Mouse (Mus musculus) heart, postnatal 10 days (tissue): ENCODE measurements around the gene Gpr6. TPM values are rescaled to one million over a fixed set of nuclear protein-coding genes. Genes with fewer than 3 reads are reported as not detected.
A peak's percentile ranks its signal among the peaks of the same experiment; 100 is the strongest.

Experiments used
- DNase-seq, 2 experiments: peaks; one replicate each; pipeline ENCODE4 v3.0.0; 2021
- intact Hi-C: fragments of 180-260 bp; cut with DNase I; formaldehyde crosslinking; loops from one replicate; pipeline ENCODE4 v1.15.1; 2025
- total RNA-seq, 2 experiments: library from RNA; stranded (reverse); gene quantifications; 2 replicates each; pipeline ENCODE4 v1.2.3; 2021

Gpr6 gene
- total RNA-seq: not detected

DNA sequence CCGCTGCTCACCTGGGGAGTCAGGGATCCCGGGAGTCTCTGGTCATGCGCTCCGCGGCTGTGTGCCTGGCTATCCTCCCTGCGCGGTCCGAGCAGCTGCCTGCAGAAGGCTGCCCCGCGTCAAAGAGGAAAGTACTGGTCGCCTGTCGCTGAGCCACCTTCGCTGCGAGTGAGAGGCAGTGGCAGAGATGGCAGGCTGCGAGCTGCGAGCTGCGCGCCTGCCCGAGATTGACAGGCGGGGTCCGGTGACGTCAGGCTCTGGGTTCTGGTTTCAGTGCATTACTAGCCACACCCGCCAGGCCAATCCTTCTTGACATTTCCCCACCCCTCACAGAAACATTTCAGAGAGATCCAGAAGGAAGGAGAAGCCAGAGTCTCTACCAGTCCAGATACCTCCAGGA lies at the start of gene Gpr6:
Gpr6 (minus strand) TSS at position 170 of the 400 bp plus-strand sequence.
- intact Hi-C loops: no loop called here
- no peak for DNase-seq

DNA sequence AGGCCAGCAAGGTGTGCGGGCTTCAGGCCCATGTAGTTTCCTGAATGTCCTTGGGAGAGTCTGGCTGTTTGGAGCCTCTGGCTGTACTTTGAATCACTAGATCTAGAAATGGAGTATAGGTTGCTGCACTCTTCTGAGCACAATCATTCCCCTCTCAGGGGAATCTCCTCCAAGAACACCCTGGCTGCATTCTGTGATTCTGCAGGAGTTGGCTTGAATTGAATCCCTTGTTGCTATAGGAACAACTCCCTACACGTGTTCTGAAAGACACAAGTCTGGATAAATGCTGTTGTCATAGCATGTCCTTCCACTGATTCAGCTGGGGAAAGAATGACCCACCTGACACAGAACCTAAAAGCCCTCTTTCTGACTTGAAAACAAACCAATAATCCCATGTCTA lies 28.0 kb upstream of the Gpr6 start:
- intact Hi-C loops: no loop called here

DNA sequence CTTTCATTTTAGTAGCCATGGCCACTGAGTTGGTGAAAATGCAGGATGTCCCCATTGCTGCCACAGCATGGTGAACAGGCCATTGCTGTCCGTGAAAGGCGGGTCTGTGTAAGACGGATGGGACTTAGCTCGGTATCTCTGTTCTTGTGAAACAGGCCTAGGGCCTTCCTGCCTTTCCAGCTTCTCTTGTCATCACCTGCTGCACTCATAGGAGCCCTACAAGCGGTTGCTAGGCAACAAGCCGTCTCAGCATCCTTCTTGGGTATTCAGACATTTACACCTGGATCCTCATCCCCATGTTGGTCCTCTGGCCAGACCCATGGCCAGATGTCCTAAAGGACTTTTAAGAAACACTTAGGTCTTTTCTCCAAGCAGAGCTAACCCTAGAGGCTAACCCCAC lies 26.1 kb upstream of the Gpr6 start:
- no peak for DNase-seq
- intact Hi-C loops: no loop called here

More for the DNA sequence above, 28.0 kb upstream of the Gpr6 start:
- no peak for DNase-seq

DNA sequence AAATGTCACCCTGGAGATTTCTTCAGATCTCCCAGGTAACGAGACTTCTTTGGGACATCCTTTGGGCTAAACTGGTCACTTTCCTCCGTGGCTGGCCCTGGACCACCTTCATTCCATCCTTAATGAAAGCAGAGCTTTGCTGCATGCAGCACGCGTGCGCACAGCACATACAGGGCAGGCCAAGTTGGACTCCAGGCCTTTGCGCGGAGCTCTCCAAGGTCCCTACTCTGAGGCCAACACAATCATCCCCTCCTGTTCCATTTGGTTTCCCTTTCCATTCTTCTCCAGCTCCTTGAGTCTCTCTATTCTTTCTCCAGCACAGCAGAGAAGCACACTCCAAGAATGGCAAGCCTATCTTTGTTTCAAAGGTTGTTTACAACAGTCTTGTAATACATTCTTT lies 16.8 kb upstream of the Gpr6 start:
- intact Hi-C loops: no loop called here
- DNase-seq: peak; percentile 2 to 18

DNA sequence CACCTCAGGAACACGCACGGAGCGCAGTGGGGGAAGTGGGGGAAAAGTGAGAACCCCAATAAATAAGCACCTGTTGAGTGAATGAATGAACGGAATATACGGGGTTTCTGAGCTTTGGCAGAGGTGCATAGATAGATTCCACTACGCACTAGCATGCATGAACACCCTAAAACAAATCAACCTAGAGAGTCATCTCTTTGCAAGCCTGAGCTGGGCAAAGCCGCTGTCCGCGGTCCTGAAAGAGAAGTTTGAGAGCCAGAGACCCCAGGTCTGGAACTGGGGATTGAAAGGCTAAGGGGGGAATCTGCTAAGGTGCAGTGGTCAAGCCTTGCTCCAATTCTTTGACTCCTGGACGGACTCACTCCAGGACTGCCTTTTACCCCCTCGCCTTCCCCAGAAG lies 389 bp downstream of the Gpr6 start:
- intact Hi-C loops: no loop called here

DNA sequence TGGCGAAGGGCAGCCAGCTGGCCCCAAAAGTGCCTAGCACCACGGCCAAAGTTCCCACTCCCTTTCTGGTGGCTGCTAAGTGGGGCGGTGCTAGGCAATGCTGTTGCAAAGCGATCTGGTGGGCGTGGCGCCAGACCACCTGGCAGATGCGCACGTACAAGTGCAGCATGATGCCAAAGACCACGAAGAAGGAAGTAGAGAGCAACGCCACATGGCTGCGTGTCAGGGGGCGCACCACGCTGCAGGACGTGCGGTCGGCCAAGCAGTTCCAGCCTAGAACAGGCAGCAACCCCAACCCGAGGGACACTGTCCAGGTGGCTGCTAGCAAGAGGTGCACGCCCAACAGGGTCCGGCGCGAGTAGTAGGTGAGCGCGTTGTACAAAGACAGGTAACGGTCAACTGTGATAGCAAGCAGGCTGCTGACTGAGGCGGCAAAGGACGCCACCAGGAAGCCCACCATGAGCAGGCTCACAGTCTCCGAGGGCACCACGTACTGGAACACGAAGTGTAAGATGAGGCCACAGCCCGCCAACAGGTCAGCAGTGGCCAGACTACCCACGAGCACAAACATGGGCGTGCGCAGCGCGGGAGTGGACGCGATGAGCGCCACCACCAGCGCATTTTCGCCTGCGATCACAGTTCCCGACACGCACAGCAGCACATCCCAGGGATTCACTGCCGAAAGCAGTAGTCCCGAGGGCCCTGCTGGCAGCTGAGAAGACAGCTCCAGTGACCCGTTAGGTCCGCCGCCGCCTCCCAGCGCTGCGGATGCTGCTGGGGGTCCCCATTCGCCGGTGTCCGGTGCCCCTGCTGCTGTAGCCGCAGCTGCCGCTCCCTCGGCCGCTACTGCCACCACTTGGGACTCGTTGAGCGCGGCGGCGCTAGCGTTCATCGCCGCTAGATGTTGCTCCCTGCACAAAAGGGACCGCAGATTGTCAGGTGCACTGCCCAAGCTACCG lies 1.1 kb downstream of the Gpr6 start:
- intact Hi-C loops: no loop called here

More for the DNA sequence above, 389 bp downstream of the Gpr6 start:
- peak; percentile 41 to 67 for DNase-seq

DNA sequence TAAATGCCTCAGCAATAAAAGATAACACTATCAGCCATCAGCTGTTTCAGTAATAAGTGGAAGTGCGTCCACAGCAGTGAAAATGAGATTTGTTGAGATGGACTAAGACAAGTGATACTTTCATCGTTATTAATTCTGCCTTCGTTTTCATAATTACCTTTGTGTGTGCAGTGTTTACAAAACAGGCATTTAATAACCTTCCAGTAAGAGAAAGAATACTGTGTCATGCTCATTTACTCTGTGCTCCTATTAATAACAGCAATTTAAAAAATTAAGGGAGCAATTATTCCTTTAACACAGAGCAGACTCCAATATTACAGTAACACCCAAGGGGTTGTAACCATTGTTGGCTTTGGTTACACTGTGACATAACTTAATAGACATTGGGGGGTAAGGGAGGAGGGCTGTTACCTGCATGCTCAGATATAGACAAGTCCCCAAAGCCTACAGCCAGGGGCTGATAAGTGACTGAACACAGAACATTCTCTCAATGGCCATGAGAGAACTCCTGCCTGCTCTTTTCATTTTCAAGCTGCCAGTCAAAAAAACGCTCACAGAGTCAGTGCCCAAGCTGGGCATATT lies 11.7 kb downstream of the Gpr6 start:
- no peak for DNase-seq
- intact Hi-C loops: no loop called here

More for the DNA sequence above, 1.1 kb downstream of the Gpr6 start:
- DNase-seq: no peak

DNA sequence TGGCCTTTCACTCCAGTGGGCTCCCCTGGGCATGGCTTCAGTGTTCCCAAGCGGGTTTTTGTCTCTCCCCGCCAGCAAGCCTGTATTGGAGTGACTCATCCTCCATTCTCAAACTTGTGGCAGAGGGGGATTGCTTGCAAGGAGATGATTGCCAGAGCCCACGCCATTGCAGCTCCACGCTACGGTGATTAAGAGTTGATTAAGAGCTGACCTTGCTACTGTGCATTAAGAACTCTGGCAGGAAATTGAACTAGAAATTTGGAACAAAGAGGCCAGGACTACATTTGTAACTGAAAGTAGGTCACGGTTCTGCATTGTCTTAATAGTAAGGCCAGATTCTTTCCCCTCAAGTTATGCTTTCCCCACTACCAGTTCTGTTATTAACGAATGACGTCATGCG lies 16.5 kb downstream of the Gpr6 start:
- DNase-seq: no peak
- intact Hi-C loops: no loop called here

DNA sequence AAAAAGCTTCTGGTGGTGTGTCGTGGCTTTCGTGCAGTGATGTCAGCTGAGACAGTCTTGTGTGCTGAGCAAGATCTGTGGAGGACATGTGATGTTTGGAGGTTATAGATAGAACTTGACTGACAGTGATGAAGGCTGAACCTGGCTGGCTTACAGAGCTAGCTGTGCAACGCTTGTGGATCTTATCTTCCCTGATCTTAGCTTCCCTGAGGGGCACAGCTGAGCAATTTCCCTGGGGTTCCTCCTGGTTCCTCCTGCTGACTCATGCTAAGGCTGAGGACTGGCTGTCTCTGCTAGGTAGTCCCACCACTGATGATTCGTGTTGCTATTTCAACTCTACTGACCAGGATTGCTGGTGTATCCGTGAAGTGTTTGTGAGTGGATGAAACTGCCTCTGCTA lies 18.1 kb downstream of the Gpr6 start:
- no peak for DNase-seq
- intact Hi-C loops: no loop called here

DNA sequence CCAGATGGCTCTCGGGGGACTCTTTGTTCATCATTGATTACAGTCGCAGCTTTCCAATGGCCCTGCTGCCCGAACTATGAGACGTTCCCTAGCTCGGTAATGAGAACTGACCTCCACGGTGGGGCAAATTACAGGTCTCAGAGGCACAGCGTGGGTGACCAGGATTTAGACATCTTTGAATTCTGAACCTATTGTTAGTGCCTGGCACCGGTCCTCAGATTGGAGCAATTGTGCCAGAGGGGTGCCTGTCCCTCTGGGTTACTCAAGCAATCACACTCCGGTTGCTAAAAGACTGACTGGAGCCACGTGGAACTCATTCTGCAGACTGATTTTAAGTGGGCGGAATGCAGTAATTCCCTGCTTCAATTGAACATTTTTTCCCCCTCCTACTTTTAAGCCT lies 29.8 kb downstream of the Gpr6 start:
- no peak for DNase-seq
- intact Hi-C loops: no loop called here

DNA sequence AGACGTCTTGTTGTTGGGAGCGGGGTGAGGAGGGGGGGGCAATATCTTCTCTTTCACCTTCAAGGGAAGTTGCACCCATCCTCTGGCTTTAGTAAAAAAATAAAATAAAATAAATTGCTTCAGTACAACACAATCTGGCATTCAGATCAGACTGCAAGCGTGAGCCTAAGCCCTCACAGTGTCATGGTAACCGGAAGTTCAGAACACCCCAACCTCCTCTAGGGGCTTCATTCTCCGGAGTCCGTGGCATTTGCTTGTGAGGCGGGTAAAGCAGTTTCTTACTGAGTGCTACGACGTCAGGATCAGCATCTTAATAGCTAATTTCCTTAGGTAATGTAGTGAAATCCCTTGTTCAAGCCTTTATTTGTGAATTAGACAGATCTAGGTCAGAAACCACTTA lies 30.6 kb downstream of the Gpr6 start:
- no peak for DNase-seq
- intact Hi-C loops: no loop called here

DNA sequence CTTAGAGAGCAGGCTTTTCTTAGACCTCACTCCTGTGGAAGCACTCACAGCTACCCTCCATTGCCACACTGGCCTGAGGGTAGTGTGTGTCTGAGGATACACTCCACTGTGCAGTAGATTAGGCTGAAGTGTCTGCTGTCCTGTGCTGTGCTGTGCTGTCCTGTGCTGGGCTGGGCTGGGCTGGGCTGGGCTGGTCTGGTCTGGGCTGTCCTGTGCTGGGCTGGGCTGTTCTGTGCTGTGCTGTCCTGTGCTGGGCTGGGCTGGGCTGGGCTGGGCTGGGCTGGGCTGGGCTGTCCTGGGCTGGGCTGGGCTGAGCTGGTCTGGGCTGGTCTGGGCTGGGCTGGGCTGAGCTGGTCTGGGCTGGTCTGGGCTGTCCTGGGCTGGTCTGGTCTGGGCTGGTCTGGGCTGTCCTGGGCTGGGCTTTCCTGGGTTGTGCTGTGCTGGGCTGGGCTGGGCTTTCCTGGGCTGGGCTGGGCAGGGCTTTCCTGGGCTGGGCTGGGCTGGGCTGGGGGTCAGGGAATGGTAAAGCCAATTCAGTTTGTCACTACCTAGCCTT lies 31.5 kb downstream of the Gpr6 start:
- intact Hi-C loops: no loop called here

DNA sequence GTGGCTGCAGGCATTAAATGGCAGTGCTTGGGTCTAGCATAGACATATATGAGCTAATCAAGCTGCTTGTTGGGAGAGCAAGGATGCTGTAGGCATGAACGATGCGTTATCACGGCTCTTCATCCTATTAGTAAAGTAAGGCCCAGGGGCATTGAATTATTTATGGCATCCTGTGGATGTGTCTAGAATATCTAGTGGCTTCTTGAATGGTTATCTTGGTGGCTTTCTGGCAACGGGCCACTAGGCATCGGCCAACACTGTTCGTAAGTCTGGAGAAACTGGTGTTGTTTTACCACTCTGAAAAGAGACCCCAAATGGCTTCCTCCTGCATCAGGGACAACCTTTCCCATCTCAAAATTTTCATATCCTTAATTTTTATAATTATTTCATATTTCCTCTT lies 33.6 kb downstream of the Gpr6 start:
- DNase-seq: no peak
- intact Hi-C loops: no loop called here

More for the DNA sequence above, 31.5 kb downstream of the Gpr6 start:
- no peak for DNase-seq

DNA sequence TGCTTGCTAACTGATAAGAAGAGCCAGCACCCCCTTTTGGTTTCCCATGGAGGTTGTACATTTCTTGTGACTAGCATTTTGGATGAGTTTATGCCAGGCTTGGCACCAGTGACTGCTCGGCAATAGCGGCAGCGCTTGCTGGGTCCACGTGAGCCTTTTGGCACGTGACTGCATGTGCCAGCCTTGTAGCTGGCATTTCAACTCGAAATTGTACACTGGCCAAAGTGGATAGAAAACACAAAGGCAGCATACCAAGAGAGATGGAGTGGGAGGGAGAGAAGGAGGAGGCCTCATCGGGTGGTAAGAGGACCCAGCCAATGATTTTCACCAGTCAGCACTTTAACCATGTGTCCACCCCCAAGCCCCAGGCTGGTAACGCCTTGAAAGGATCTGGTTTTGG lies 34.4 kb downstream of the Gpr6 start:
- peak; percentile 17 to 24 for DNase-seq

DNA sequence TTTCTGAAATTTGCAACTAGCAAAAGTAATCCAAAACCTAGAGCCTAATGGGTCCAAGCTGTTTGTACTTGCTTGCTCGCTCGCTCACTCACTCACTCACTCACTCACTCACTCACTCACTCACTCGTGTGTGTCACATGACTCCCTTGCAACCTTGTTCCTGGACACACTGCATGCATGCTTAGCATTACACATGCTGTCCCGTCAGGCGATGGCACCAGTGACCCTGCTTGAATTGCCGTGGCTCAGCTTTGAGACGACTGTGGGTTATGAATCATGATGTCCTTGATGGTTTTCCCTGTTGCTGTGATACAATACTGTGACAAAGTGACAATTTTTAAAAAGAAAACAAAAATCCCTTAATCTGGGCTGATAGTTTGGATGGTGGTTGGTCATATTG lies 39.3 kb downstream of the Gpr6 start:
- intact Hi-C loops: no loop called here
- no peak for DNase-seq

More for the DNA sequence above, 34.4 kb downstream of the Gpr6 start:
- intact Hi-C loops: no loop called here

DNA sequence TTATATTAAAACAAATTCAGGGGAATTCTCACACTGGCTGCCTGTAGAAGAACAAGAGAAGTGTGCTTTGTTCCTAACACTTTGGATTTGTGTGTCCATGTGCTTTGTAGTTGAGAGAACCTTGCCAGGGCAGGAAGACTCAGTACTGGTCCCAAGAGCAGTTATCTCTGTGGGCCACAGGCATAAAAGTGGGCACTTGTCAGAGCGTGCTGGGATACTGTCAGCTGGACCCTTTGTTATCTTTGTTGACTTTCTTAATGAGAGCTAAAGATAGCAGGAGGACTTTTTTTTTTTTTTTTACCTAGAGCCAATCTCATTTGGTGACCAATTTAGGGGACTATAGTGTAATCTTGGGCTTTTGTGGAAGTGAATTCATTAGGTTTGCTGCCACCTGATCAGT lies 47.2 kb downstream of the Gpr6 start:
- intact Hi-C loops: no loop called here

DNA sequence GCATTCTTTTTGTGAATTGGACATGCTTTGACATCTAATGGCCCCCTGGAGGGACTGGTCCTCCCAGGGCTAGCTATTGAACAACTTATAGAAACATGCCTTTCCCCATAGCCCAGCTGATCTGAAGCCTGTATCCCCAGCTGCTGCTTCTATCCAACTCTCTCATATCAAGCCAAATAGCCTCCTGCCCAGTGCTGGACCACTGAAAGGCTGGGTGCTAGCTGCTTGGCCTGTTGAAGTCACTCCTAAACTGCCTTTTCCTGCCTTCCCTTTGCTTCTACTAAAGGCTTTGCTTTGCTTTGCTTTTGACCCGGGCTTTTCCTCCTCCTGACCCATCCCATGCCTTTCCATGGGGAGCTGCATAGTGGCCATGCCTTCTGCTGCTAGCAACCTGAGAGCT lies 47.7 kb downstream of the Gpr6 start:
- DNase-seq: no peak
- intact Hi-C loops: no loop called here

More for the DNA sequence above, 47.2 kb downstream of the Gpr6 start:
- no peak for DNase-seq

DNA sequence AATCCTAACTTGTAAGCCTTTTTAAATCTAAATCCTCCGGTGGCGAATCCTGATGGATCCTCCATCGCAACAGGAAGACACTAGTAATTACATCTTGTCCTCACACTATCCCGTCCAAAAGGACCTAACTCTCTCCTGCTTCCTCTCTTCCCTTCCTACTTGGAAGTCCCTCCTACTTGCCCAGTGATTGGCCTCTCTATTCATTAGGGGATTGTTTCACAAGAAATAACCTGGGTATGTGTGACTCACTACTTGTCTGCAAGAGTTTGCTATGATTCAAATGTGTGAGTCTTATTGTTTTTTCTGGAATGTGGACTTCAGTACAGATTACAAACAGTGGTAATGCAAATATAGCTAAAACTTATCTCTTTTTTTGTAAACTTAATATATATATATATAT lies 49.9 kb downstream of the Gpr6 start:
- DNase-seq: no peak
- intact Hi-C loops: no loop called here
